Mouse (Mus musculus): ENCODE data around the gene Gm9508.
"Not testable (repeated sequence)": the region's sequence is repeated elsewhere in the genome, so short reads cannot be mapped to it uniquely, and the experiment has no call there.

Gene Gm9508

GRCm38 (mm10) chr10:77697133-77697532 is at the start of gene Gm9508:
Gene Gm9508, minus strand, starts transcription at chr10:77697233.
- DNase-seq, result no peak

GRCm38 (mm10) chr10:77741924-77742688 is 45.1 kb upstream of the Gm9508 start, which contains the start of gene Gm18596:
Gene Gm18596, minus strand, starts transcription at chr10:77742638.
- not testable (repeated sequence) for DNase-seq

GRCm38 (mm10) chr10:77738929-77739328 is 41.9 kb upstream of the Gm9508 start:
- no peak for DNase-seq

- no peak for DNase-seq
Observed at GRCm38 (mm10) chr10:77735928-77736327, 38.9 kb upstream of the Gm9508 start.

- DNase-seq, result no peak
Observed at GRCm38 (mm10) chr10:77729241-77729640, 32.2 kb upstream of the Gm9508 start.

GRCm38 (mm10) chr10:77728280-77728679 is 31.2 kb upstream of the Gm9508 start:
- DNase-seq, result no peak

- no peak for DNase-seq
Observed at GRCm38 (mm10) chr10:77726186-77726585, 29.2 kb upstream of the Gm9508 start, which contains the start of gene Gm10100. Gene Gm10100, plus strand, starts transcription at chr10:77726486.

- DNase-seq, result no peak
Observed at GRCm38 (mm10) chr10:77724855-77725254, 27.8 kb upstream of the Gm9508 start.

- DNase-seq, result not testable (repeated sequence)
Observed at GRCm38 (mm10) chr10:77720299-77720698, 23.3 kb upstream of the Gm9508 start, which contains the start of gene Krtap12-1. Gene Krtap12-1, plus strand, starts transcription at chr10:77720599.

- no peak for DNase-seq
Observed at GRCm38 (mm10) chr10:77715507-77715906, 18.5 kb upstream of the Gm9508 start, which contains the start of gene Gm10142. Gene Gm10142, plus strand, starts transcription at chr10:77715807.

GRCm38 (mm10) chr10:77713734-77714133 is 16.7 kb upstream of the Gm9508 start:
- no peak for DNase-seq

GRCm38 (mm10) chr10:77711157-77711556 is 14.1 kb upstream of the Gm9508 start, which contains the start of gene Gm10024:
Gene Gm10024, plus strand, starts transcription at chr10:77711457.
- not testable (repeated sequence) for DNase-seq

GRCm38 (mm10) chr10:77709831-77710230 is 12.8 kb upstream of the Gm9508 start:
- no peak for DNase-seq

GRCm38 (mm10) chr10:77706326-77706725 is 9.3 kb upstream of the Gm9508 start, which contains the start of gene Gm10272:
Gene Gm10272, plus strand, starts transcription at chr10:77706626.
- no peak for DNase-seq

GRCm38 (mm10) chr10:77690356-77690807 is 6.7 kb downstream of the Gm9508 start, which contains the start of gene Gm19402:
Gene Gm19402, minus strand, starts transcription at chr10:77690757.
- DNase-seq, result not testable (repeated sequence)

- DNase-seq, result no peak
Observed at GRCm38 (mm10) chr10:77687021-77687420, 10.0 kb downstream of the Gm9508 start.

- DNase-seq, result no peak
Observed at GRCm38 (mm10) chr10:77685895-77686664, 11.0 kb downstream of the Gm9508 start, which contains the start of gene Tspear. Gene Tspear, plus strand, starts transcription at chr10:77686569.

GRCm38 (mm10) chr10:77684181-77684580 is 12.9 kb downstream of the Gm9508 start:
- DNase-seq, result no peak

GRCm38 (mm10) chr10:77682994-77683393 is 14.0 kb downstream of the Gm9508 start:
- no peak for DNase-seq

- DNase-seq, result no peak
Observed at GRCm38 (mm10) chr10:77677562-77677961, 19.5 kb downstream of the Gm9508 start.

- DNase-seq, result no peak
Observed at GRCm38 (mm10) chr10:77673765-77674164, 23.3 kb downstream of the Gm9508 start.

- no peak for DNase-seq
Observed at GRCm38 (mm10) chr10:77671519-77671918, 25.5 kb downstream of the Gm9508 start.

GRCm38 (mm10) chr10:77670710-77671109 is 26.3 kb downstream of the Gm9508 start:
- DNase-seq, result no peak

All from kidney, adult 11 months (tissue).